Mouse (Mus musculus) embryonic fibroblast, embryonic 13.5 days (primary cell): ENCODE measurements at regions not wholly inside any gene's neighbourhood (a gene's known extent, or its start where the extent isn't known, plus 50 kb on each side); places are given as distances from the start of the nearest gene placed in this dataset.

ENCODE experiments used
- CTCF ChIP-seq: IDR thresholded peaks from 2 replicates; pipeline ENCODE4 v1.5.1; 2011; ENCODE audit warnings: mild to moderate bottlenecking, control low read depth, low read length, moderate library complexity, borderline replicate concordance; ENCODE audit not compliant: insufficient read depth
- POLR2A ChIP-seq: IDR thresholded peaks from 2 replicates; pipeline ENCODE4 v1.6.1; 2011; ENCODE audit warnings: low read depth, mild to moderate bottlenecking, control low read depth, low read length, moderate library complexity

GRCm38 (mm10) chr13:101470560-101471247, 297.3 kb downstream of the Pik3r1 start:
- TF ChIP-seq POLR2A (no peak), CTCF (no peak)
